Mouse (Mus musculus) ZHBTc4 (cell line): ENCODE results near the gene Tmem121.
A peak's percentile ranks its signal among the peaks of the same experiment; 100 is the strongest.
"Not testable (repeated sequence)": the region's sequence is repeated elsewhere in the genome, so short reads cannot be mapped to it uniquely, and the experiment has no call there.

ENCODE experiments used
- DNase-seq: peaks from one replicate; pipeline ENCODE4 v3.0.0-alpha.2; 2011; ENCODE audit warnings: low read depth, low spot score

The Tmem121 gene

GRCm38 (mm10) chr12:113219867-113220266 is 34.1 kb downstream of the Tmem121 start:
- peak; percentile 77 for DNase-seq

DNA sequence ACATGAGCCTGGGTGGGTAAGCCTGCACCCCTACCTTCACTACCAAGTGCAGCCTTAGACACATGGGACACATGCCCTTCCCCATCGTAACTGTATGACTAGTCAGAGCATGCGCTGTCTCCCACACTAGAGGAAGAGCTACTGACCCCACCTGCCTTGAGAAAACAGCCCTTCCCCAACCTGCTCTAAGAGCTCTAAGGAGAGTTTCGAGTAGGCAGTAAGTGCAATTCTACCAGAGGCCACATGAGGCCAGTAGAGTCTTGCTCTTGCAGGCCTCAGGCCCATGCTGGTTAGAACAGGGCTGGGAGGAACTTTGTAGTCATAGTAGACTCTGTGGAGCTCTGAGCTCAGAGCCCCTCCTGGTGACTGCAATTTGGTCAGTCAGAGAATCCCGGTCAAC is 34.7 kb downstream of the Tmem121 start:
- peak; percentile 91 for DNase-seq

DNA sequence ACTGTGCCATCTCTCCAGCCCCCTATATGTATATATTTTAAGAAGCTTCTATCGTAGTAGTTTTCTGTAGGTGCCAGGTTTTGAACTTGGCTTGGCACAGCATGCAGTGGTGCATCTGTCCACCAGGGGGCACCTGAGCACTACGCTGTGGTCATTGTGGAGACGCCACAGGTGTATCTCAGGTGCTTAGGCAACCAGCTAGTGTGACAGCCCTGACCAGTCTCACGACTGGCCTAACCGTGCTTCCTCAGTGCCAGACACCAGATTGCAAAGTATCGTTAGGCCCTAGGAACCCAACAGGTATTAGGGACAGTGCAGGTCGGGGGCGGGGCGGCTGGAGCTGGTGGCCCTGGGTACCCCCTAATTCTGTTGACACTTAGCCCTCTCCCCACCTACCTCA is 35.6 kb downstream of the Tmem121 start:
- peak; percentile 63 for DNase-seq

- DNase-seq = peak; percentile 92
Measured at GRCm38 (mm10) chr12:113222121-113222636, 36.4 kb downstream of the Tmem121 start.

GRCm38 (mm10) chr12:113222748-113223147 is 37.0 kb downstream of the Tmem121 start:
- peak; percentile 84 for DNase-seq

DNA sequence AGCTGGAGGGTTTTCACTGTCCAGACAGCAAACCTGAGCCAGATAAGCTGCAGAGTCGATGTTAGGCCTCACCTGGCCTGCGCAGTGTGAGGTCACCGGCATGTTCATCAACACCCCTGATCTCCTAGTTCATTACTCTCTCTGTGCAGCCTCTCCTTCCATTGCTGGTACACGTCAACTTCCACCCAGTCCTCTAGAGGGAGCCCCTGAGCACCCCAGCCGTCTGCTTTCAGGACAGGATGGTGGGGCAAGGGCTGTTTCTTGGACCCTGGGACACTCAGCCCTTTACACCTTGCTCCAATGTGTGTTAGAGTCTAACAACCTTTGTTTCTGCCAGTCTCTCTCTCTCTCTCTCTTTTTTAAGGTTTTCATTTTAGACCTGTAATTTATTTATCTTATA is 38.5 kb downstream of the Tmem121 start:
- DNase-seq = peak; percentile 28

GRCm38 (mm10) chr12:113224687-113225091 is 39.0 kb downstream of the Tmem121 start:
- DNase-seq = no peak

DNA sequence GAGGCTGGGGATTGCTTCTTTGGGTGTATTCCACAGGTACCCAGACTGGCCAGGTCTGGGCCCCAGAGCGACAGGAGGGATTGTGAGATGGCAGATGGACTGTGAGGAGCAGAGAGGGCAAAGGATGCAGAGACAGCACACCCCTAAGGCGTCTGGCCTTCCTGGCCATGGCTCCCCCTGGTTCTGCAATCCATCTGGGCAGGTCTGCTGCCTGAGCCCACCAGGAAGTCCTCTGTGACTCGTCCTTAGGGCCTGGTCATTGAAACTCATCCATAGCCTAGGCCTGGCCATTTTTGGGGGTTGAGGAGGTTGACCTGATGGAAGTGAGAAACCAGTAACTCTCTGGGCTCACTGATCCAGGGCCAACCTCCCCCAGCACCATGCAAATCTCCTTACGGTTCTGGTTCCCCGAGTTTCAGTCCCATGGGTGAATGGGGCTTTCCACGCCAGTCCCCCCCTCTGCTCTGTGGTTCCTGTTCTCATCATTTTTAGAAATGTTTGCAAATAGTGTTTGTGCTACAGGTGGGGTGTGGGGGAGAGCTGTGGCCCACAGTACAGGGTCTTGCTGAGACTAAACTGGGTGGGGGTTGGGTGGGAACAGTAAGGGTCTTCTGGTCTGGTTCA is 42.4 kb downstream of the Tmem121 start:
- DNase-seq = no peak

GRCm38 (mm10) chr12:113230741-113231140 is 45.0 kb downstream of the Tmem121 start:
- DNase-seq = no peak

- not testable (repeated sequence) for DNase-seq
Measured at GRCm38 (mm10) chr12:113231551-113232263, 46.0 kb downstream of the Tmem121 start.

DNA sequence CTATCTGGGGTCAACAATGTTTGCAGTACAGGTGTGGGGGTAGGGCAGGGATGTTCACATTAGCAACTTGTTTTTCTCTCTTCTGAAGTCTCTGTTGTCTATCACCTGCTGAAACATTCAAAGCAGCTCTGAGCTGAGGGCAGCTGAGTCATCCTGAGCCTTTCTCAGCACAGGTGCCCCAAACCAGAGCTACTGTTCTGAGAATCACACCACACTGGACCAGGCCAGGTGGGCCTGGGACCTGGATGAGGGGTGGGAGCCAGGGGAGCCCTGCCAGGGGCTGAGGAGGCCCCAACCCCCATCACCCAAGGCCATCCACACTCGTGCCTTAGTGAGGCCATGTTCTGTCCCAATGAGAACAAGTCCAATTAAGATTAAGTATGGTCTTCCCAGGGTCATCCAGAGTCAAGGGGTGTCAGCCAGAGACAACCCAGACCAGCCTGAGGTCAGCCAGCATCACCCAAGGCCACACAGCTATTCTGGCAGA is 46.6 kb downstream of the Tmem121 start:
- DNase-seq = not testable (repeated sequence)
